Mouse (Mus musculus): ENCODE data around the gene Gm21988.

Gm21988 gene

DNA sequence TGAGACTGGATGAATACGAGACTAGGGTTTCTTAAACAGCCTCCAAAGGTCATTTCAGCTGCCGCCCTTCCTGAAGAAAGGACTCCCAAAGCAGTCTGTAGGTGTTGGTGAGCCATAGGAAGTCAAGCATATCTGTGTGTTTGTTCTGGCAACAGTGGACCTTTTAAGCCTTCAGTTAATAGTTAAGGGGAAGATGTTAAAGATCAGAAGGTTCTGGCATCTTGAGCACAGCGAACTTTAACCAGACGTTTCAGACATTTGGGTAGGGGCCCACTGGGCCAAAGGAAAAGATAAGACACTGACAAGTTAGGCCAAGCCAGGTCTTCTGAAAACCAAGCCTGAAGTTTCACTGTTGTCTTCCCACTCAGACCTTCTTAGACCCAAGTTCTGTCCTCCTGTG is 21.6 kb downstream of the Gm21988 start:
- DNase-seq (ENCODE audit: low read depth, low spot score): no peak

DNA sequence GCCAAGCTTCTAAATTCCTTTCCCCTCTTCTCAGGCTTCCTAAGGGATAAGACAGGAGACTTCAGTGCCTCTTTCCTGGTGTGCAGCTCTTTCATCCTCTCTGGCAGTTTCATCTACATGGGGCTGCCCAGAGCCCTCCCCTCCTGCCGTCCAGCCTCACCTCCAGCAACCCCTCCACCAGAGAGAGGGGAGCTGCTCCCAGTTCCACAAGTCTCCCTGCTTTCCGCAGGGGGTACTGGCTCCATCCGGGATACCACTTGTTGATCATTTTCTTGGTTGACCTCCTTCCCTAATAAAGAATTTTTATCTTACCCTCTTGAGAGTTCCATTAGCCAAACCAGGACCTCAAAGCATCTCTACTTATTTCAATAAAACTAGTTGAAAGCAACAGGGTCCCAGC is 23.5 kb downstream of the Gm21988 start:
- DNase-seq (ENCODE audit: low read depth, low spot score): no peak

DNA sequence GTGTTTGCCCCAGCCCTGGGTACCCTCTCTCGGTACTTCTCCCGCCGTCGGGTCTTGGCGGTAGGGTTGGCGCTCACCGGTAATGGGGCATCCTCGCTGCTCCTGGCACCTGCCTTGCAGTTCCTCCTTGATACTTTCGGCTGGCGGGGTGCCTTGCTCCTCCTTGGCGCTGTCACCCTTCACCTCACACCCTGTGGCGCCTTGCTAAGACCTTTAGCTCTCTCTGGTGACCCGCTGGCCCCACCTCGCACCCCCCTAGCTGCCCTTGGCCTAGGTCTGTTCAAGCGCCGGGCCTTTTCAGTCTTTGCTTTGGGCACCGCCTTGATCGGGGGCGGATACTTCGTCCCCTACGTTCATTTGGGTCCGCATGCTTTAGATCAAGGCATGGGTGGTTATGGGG is 24.3 kb downstream of the Gm21988 start:
- no peak for DNase-seq (ENCODE audit: low read depth, low spot score)

DNA sequence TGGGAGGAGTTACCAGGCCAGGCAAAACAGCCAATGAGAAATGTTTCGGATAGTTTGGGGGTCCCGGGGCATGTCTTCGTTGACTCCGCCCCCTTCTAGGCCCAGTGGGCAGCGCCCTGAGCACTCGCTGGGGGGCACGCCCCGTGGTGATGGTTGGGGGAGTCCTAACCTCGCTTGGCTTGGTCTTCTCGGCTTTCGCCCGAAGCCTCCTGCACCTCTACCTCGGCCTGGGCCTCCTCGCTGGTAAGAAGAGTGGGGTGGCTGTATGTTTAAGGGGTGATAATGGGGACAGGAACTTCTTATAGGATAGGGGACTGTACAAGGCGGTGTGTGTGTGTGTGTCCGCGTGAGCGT is 24.8 kb downstream of the Gm21988 start:
- DNase-seq (ENCODE audit: low read depth, low spot score): no peak

DNA sequence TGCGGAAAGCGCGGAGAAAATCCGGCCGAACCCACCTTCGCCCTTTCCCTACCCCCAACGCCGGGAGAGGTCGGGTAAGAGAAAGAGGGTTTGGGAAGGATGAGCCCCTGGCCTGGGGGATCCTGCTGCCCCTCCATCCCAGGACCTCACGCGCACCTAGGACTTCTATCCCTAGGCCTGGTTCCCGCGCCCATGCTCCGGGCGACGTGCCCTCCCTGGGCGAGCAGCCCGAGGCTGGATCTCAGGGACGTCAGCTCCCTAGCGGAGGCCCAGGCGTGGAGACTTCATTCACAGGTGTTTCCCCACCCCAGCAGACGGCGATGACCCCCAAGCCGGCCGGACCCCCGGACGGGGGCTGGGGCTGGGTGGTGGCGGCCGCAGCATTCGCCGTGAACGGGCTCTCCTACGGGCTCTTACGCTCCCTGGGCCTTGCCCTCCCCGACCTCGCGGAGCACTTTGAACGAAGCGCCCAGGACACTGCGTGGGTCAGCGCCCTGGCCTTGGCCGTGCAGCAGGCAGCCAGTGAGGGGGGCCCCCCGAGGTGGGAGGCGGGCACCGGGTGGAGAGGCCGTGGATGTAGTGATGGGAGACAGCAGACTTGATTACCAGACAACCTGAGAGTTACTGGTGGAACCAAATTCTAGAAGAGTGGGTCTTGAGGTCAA is 25.3 kb downstream of the Gm21988 start:
- DNase-seq (ENCODE audit: low read depth, low spot score): no peak

DNA sequence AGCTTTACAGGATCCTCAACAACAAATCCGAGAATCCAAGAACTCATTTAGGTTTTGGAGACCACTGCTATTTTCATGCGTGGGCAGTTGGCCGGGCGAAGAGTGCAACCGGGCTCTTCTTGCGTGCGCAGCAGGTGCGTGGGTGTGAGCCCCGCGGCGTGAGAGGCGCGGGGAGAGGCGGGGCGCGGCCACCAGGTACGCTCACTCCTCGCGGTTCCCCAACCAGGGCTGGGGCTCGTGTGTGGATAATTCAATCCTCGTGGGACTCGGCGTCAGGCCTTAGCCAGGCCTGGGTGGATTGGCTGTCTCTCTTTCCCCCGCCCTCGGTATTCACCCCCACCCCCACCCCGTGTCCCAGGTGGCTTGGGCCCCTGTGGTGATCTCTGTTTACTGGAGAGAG is 25.9 kb downstream of the Gm21988 start:
- no peak for DNase-seq (ENCODE audit: low read depth, low spot score)

DNA sequence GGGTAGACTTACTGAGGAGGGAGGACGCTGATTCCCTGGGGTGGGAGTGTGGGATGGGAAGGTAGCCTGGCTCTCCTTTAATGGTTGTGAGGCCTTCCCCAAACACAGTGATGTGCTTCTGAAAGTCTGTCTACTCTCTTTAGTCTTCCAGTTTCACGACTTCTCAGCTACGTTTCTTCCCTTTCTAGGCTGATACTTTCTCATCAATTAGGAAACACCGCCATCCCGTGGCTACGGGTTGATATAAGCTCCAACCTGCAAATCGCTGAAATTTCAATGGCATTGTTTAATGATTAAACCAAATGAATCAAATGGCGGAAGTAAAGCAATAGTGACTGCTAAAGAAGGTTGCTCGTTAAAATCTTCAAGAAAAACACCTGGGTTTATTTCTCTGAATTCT is 26.7 kb downstream of the Gm21988 start:
- DNase-seq (ENCODE audit: low read depth, low spot score): peak; percentile 57

DNA sequence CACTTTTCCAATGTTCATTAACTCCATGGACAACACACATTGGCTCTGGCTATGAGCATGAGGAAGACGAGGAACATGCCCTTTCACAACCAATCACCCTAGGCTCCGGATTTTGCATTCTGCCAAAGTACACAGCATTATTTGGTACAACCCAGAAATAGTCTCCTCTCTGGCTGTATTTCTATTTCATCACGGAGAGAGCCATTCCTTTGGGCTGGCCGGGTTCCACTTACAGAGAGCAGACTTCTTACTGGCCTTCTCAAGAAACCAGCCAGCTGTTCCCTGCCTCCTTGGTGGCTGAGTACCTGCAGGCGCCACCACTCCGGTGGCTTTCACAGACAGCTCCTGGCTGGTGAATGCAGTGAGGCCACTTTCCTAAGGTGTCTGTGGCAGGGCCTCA is 27.2 kb downstream of the Gm21988 start, which contains the start of gene Slc16a11:
TSS of gene Slc16a11 (plus strand) at position 330 of the 400 bp plus-strand sequence.
- no peak for DNase-seq (ENCODE audit: low read depth, low spot score)

DNA sequence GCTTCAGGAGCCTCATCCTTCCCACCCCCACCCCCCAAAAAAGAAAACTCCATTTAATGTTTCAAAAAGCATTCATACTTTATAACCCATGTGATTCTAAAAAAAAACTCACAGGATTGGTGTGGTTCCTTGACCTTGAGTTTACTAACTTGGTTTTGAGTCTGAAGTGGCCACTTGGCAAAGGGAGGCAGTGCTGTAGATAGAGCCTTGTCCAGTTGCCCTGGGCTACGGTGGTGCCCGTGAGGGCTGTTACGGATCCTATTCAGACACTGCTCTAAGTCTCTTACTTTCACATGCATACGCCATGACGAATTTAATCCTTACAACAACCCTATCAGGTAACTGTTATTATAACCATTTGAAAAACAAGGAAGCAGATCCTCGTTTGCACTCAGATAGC is 27.7 kb downstream of the Gm21988 start:
- no peak for DNase-seq (ENCODE audit: low read depth, low spot score)

DNA sequence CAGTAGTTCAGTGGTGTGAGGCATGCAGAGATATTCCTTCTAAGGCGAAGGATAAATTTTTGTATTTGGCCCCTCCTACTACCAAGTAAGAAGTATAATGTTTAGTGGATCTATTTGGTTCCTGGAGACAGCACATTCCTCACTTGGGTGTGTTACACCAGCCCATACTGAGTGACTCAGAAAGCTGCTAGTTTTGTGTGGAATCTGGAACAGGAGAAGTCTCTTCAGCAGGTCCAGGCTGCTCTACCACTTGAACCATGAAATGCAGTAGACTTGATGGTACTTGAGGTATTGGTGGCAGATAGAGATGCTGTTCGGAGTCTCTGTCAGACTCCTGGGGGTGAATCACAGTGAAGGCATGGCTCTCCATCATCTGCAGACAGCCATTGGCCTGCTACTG is 28.9 kb downstream of the Gm21988 start:
- DNase-seq (ENCODE audit: low read depth, low spot score): no peak

DNA sequence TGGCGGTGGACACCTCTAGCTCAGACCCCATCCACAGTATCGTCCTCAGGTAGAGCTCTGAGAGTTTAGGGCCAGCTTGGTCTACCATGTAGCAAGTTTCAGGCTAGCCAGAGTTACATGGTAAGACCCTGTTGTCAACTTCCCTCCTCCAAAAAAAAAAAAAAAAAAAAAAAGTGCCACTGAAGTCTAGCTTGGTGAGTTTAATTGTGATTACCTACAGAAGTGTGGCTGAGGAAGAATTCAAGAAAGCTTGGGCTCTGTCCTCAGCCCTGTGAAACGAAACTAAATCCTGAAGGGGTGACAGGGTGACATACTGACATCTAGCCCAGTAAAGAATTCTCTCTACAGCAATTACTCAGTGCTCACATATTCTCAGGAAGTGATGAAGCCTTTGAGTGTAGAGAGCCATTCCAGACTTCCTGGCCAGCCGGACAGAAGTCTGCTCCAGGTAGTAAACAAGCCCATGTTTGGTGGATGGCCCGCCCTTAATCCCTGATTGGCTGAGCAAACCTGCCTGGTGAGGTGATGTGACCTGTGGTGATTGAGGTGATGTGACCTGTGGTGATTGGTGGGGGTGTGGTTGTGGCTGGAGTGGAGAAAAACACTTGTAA is 30.7 kb downstream of the Gm21988 start:
- no peak for DNase-seq (ENCODE audit: low read depth, low spot score)

DNA sequence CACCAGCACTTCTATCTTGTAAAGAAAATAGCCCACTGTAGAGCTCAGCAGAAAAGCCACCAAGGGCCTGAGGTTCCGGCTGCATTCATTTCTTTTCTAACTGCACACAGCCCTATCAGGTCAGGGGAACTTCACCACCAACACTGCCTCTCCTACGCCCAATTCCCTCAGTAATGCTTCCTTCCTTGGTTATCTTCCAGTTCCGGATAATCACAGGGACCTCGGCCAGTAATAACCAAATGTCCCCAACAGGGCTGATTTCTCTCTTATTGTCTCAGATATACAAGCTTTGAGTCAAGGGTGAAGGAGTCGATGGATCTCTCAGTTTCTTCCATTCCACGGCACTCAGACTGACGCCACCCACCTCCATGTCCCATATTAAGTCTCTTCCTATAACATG is 32.3 kb downstream of the Gm21988 start:
- no peak for DNase-seq (ENCODE audit: low read depth, low spot score)

DNA sequence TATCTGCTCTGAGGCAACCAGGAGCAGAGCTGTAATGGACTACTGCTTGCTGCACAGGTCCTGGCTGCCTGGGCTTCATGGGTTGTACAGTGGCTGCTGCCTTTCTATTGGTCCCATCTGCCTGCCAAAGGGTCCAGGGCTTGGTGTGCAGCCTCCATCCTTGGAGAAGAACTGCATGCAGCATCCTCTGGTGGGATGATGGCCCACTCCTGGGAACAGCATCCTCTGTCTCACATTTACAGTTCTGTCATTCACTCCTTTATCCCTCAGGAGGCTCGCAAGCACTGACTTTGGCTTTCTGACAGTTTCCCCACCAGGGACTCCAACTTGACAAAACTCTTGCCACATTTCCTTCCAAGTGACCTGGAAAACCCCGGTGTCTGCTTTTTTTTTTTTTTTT is 32.8 kb downstream of the Gm21988 start:
- no peak for DNase-seq (ENCODE audit: low read depth, low spot score)

DNA sequence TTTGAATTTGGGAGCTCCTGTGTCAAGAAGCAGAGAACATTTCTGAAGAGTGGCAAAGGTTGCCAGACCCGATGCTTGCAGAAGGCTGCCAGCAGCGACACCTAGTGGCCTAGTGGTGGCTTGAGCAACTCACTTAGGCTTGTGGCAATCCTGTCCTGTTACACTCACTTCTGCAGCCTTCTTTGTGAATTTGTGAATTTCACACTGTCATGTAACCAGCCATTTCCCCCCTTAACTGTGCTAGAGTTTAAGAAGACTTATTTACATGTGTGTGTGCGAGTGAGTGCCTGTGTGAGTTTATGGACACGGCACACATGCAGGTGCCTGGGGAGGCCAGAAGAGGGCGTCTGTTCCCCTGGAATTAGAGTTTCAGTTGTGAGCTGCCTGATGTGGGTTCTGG is 37.9 kb downstream of the Gm21988 start:
- peak; percentile 85 for DNase-seq (ENCODE audit: low read depth, low spot score)

DNA sequence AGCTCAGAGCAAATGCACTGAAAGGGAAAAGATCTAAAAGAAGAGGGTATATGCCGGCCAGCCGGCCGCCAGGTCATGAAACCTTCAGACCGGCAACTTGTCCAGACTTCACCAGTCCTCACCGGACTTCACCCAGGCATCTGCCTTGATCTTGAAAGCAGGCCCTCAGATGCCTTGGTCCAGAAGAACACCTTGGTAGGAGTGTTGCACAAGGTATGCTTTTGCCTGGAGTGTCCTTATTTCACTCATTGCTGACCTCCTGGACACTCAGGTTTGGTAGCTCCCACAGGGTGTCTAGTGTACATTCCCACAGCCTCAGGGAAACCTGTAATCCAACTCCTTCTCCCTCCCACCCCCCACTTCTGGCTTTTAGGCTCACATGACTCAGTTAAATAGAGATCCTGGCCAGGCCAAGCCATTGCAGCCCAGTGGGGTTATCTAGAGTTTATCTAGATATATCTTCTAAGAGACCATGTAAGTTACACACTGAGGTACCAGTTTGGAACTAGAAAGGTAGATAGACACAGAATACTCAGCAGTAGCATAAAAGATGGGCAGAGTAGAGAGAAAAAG is 39.5 kb downstream of the Gm21988 start:
- no peak for DNase-seq (ENCODE audit: low read depth, low spot score)

DNA sequence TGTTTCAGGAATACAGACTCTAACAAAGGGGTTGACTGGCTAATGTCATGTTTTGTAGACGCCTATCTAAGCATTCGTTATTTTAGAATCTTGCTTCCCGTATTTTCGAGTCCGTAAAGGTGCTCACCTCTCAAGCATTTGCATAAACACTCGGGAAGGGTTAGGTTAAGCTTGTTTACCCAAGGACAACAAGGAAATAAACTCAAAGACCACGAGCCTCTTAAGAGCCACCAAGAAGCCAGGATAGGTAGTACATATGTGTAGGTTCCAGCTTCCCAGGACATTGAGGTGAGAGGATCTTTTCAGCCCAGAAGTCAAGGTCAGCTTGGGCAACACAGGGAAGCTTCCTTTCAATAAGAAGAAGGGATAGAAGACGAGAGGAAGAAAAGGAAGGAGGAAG is 40.5 kb downstream of the Gm21988 start:
- DNase-seq (ENCODE audit: low read depth, low spot score): no peak

DNA sequence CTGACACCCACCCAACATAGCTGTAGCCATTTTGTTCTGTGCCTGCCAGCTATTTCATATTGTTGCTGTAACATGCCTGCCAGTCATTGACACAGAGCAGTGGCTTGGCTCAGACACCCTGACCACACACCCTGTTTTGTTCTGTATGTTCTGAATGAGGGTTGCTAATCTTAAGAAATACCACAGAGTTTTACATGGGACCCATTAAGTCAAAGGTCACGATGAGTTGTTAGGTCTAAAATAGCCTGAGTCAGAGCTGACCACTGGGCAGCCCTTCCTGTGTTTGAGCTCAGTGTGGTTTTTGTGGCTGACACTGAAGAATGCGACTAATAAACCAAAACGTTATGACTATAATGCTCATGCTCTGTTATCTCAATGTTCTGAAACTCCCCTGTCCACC is 41.3 kb downstream of the Gm21988 start:
- DNase-seq (ENCODE audit: low read depth, low spot score): no peak

DNA sequence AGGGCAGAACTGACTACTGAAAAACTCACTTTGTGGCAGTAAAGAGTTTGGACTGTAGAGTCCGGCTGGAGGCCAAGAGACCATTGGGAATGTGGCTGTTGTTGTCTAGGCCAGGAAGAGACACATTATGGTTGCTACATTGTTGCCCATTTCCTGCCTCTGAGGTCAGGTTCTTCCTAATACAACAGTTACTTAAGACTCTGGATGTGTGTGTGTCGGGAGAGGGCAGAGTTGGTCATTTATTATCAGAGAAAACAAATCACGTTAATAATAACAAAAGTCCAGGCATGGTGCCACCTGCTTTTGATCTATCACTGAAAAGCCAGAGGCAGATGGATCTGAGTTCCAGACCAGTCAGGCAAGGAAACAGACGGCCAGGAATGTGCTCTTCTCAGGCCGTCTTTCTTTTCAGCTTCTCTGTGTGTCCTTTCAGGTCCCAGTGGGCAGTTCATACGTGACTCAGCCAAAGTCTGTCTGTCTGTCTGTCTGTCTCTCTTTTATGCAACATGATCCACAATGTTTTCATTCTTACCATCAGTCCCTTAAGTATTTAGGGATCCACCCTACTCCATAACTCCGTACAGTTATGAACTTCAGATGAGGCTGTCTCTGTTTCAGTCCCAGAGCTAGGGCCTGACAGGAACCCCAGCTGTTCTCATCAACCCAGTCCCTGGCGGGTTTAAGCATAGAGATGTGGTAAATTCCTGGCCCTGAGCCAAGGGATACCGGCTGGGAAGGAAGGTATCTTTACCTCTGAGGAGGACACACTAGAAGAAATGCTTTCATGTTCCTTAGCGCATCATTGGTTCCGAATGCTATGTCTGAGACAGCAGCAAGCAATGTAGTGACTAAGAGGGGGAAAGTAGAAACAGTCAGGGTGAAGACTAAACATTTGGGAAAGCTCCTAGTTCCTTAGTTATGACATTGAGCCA is 46.0 kb downstream of the Gm21988 start:
- DNase-seq (ENCODE audit: low read depth, low spot score): peak; percentile 51

DNA sequence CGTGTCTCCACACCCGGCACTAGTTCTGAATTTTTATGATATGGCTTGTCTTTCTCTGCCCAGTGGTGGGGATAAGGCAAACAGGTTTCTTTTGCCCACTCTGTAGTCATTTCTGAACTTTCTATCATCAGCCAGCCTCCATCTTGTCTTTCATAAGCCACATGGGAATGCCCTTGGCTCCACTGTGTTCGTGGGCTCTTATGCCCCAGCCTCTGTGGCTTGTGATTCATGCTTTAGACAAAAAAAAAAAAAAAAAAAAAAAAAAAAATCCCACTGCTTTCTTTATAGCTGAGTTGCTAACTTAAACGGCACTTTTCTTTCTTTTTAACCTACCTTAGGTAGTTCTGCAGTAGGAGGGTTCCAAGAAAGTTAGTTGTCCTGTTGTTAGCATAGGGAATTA is 47.5 kb downstream of the Gm21988 start:
- DNase-seq (ENCODE audit: low read depth, low spot score): no peak

DNA sequence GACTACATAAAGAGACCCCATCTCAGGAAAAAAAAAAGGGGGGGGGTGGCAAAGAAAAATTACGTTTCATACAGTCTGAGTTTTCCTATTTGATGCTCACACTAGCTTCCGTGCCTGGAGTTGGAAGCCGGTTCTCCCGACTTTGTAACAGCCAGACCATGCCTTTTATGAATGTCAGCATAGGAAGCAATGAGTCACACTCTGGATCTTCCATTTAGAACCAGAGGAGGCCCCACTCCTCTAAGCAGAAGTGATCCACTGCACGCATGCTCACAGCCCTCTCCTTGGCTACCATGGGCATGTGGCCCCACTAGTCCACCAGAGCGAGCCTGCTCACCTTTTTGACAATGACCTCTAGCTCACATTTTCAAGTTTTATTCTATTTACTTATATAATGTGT is 48.4 kb downstream of the Gm21988 start:
- DNase-seq (ENCODE audit: low read depth, low spot score): no peak

DNA sequence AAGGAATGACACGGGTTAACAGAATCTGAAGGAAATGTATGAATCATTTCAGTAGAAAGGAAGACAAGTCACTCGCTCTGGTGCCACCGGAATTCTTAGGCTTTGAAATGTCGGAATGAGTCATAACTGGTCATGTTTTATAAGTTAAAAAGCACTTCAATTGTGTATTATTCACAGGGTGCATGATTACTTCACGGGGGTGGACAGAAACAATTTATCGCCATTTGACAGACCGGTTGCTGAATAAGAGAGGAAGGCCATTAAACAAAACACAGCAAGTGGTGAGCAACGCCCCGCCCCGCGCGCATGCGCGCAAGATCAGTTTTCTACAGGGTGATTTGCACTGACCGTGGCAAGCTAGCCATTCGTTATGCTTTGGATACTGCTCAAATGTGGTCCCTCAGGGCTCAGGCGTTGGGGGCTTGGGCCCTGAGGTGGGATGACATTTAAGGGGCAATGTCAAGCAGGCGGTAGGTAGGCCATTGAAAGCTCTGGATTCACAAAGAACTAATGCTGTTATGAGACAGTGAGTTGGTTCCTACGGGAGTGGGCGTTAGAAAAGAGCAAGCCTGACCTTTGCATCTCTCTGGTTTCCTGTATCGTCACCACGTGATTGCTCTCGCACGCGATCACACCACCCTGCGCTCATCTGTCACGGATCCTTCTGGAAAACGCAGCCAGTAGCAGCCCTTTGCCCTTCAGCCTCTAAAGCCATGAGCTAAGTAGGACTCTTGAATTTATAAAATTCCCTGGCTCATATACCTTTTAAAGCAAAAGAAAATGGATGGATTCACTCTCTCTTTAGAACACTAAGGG is 50.1 kb downstream of the Gm21988 start:
- no peak for DNase-seq (ENCODE audit: low read depth, low spot score)

All from mesoderm, embryonic 11.5 days (tissue).